Mouse (Mus musculus): ENCODE measurements at regions not wholly inside any gene's neighbourhood (a gene's known extent, or its start where the extent isn't known, plus 50 kb on each side); places are given as distances from the start of the nearest gene placed in this dataset.

DNA sequence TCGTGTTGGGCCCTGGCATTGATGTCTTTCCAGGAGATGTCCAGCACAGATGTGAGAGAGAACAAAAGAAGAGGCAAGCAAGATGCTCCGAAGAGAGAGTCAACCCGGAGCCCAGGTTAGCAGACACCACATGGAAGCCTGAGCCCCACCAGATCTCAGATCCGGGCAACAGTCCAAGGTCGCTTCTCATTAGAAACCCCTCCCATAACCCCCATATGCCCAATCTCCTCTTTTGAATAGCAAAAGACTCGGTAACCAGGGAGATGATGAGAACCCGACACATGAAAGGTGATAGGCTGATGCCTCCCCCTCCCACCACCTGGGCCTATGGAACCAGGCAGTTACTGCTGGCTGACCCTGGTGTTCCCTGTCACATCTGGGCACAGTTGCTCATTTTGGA lies 155.7 kb upstream of the Igsf21 start:
- TF ChIP-seq CTCF (IDR thresholded peaks at IDR 0.05; ENCODE audit: low read depth, low read length) (no peak), POLR2A (IDR thresholded peaks at IDR 0.05; ENCODE audit: insufficient read depth, low read length) (no peak)
